Mouse (Mus musculus) bone marrow, adult 2 months (tissue): Measurements from ENCODE around the gene Hps4. TPM values are rescaled to one million over a fixed set of nuclear protein-coding genes. Genes with fewer than 3 reads are reported as not detected.

Source experiments
- H3K27ac ChIP-seq: fragments of 200-500 bp; 2 replicates; pipeline ENCODE4 v1.5.1; 2012; ENCODE audit warnings: low read depth, mild to moderate bottlenecking, control low read depth, inconsistent platforms, low read length; ENCODE audit not compliant: control insufficient read depth, poor library complexity, insufficient read depth
- H3K4me1 ChIP-seq: fragments of 200-500 bp; 2 replicates; pipeline ENCODE4 v1.6.1; 2011; ENCODE audit warnings: low read length; ENCODE audit not compliant: control insufficient read depth, insufficient read depth
- H3K4me3 ChIP-seq: fragments of 200-500 bp; replicated peaks from 2 replicates; pipeline ENCODE3; 2011; ENCODE audit warnings: mild to moderate bottlenecking, low read depth, low read length, control low read depth; ENCODE audit not compliant: control insufficient read depth
- CTCF ChIP-seq: fragments of 200-500 bp; IDR thresholded peaks from 2 replicates; pipeline ENCODE4 v1.5.1; 2011; ENCODE audit warnings: low read length, control low read depth; ENCODE audit not compliant: control insufficient read depth, insufficient read depth
- POLR2A ChIP-seq: fragments of 200-500 bp; IDR thresholded peaks from 2 replicates; pipeline ENCODE4 v1.6.1; 2011; ENCODE audit warnings: low read depth, mild to moderate bottlenecking, control low read depth, low read length, borderline replicate concordance; ENCODE audit not compliant: control insufficient read depth
- WGBS: fragments of 180-500 bp; shearing (Covaris S2); methylation state at CpG from one replicate; pipeline ENCODE4 v1.1.7; 2018; 5-methylcytosine and 5-hydroxymethylcytosine counted together
- polyA plus RNA-seq: library from polyadenylated mRNA; stranded (reverse); fragments of >200 nt; gene quantifications from 2 replicates; pipeline ENCODE4 v1.2.4, GENCODE M21; 2011; ENCODE audit warnings: low replicate concordance; ENCODE audit not compliant: missing spikeins, insufficient read depth, insufficient read length

Hps4 gene
- polyA plus RNA-seq, 1 experiment: 42.4 TPM

DNA sequence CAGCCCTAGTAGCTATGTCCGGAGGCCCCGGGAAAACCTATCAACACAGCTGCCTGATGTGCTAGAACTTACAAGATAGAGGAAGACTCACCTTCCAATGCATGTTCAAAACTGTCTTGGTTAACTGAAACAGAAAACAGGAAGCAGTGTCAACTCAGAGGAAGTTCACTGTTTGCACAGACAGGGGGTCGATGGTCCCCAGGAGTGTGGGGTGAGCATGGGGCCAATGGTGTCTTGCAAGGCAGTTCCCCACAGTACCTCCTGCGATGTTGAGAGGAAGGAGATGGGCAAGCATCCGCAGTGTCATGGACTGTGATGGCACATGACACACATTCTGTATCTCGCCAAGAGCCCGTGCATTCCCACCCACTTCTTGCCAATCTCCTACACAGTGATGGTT lies 83.8 kb downstream of the Hps4 start:
- 38% methylated on average over 7 of the region's 7 CpGs for WGBS
- Histone ChIP-seq H3K27ac (no peak overlapping the region), H3K4me1 (no peaks in the 10 kb centered on the region; the same call in 1 of the 2 replicates)

DNA sequence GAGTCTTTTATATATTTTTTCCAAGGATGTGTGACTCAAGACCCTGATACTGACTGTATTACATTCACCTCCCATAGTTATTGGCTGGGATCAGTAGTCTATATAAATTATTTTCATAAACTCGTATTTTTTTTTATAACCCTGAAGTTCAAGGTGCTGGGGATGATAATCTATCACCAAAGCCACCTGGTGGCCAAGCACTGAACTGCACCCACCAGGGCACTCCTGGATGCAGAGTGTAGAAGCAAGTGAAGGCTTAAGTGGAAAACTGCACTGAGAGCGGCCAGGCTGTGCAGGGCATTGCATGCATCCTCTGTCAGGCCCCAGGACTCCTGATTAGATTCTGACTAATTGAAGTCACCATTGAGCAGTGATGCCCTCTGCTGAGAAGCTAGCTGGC lies 84.4 kb downstream of the Hps4 start:
- TF ChIP-seq CTCF (peak; percentile 75), POLR2A (no peak)
- 50% methylated on average over 2 of the region's 2 CpGs for WGBS
- H3K4me3 ChIP-seq: no peak overlapping the region
- no peaks in the 10 kb centered on the region; the same call in 1 of the 2 replicates for H3K4me1 ChIP-seq
- H3K27ac ChIP-seq: no peak overlapping the region

More for the DNA sequence above, 83.8 kb downstream of the Hps4 start:
- TF ChIP-seq CTCF (no peak), POLR2A (no peak)
- H3K4me3 ChIP-seq: no peak overlapping the region

Other genes starting within 250 kb of the Hps4 start
- gene Cryba4, start 90.6 kb upstream of the Hps4 start, polyA plus RNA-seq: 3.4 TPM in 1 of 2 replicates, not detected in the other
- gene Crybb1, start 87.3 kb upstream of the Hps4 start, polyA plus RNA-seq: not detected in 2 replicates
- 27.4 and 43.3 TPM in 2 replicates for gene Tpst2, start 66.4 kb upstream of the Hps4 start, polyA plus RNA-seq
- gene Tfip11, start 16.7 kb upstream of the Hps4 start, polyA plus RNA-seq: 10.2 and 20.3 TPM in 2 replicates
- 8.0 and 14.1 TPM in 2 replicates for gene Srrd, start within 50 bp of the Hps4 start, polyA plus RNA-seq
- not detected in 2 replicates for gene Gm6583, start 12.9 kb downstream of the Hps4 start, polyA plus RNA-seq
- 1.5 TPM in 1 of 2 replicates, not detected in the other for gene Asphd2, start 51.8 kb downstream of the Hps4 start, polyA plus RNA-seq
- gene Gm6588, start 106.3 kb downstream of the Hps4 start, polyA plus RNA-seq: not detected in 2 replicates
- gene Sez6l, start 234.1 kb downstream of the Hps4 start, polyA plus RNA-seq: not detected in 2 replicates